Mouse (Mus musculus): ENCODE results near the gene Abl2. TPM values are rescaled to one million over a fixed set of nuclear protein-coding genes. Genes with fewer than 3 reads are reported as not detected.
"Not testable (repeated sequence)": the region's sequence is repeated elsewhere in the genome, so short reads cannot be mapped to it uniquely, and the experiment has no call there.

The Abl2 gene
- total and polyA plus RNA-seq, 3 experiments = 8.6 to 15.2 (median 14.7) TPM

DNA sequence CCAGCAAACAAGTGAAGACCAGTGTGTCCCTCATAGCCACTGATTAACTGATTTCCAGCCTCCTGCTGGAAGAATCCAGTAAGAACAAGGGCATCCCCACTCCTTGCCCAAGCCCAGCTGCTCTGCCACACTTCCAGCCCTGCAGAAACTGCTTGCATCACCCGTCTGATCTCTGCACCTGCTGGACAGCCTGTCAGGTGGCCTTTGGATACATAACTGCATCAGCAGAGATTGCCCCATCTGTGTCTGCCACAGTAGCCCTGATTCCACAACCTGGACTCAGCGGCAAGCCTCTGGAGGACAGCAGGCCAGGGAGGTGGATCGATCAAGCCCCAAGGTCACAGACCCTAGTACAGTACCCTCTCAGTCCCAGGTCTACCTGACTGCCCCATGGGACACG lies 98.9 kb downstream of the Abl2 start:
- Histone ChIP-seq H3K36me3 (replicated peaks) (peaks cover 48% of the 10 kb centered on the region), H3K4me1 (ENCODE audit: insufficient read depth, low read depth, low read length) (peaks cover 6% of the 10 kb centered on the region; the same call in 1 of the 2 replicates)

GRCm38 (mm10) chr1:156658676-156659075 lies 100.1 kb downstream of the Abl2 start:
- no peaks in the 10 kb centered on the region for H3K9me3 ChIP-seq (replicated peaks)
- H3K36me3 ChIP-seq (replicated peaks) = peaks cover 46% of the 10 kb centered on the region
- TF ChIP-seq GATA2 (IDR thresholded peaks at IDR 0.05; ENCODE audit: borderline replicate concordance, low read depth, low read length) (no peak), CTCF (IDR thresholded peaks at IDR 0.05; ENCODE audit: low read depth, low read length) (no peak), POLR2AphosphoS5 (IDR thresholded peaks at IDR 0.05; ENCODE audit: insufficient replicate concordance, low read depth, low read length) (no peak), TAL1 (conservative IDR thresholded peaks at IDR 0.05; ENCODE audit: low read depth, low read length) (no peak), GATA1 (IDR thresholded peaks at IDR 0.05; ENCODE audit: borderline replicate concordance, low read length) (no peak)
- DNase-seq (ENCODE audit: low spot score) (no peak), ATAC-seq (ENCODE audit: extremely low read depth, insufficient number of reproducible peaks, low FRiP score, poor library complexity, severe bottlenecking) (no peak)
- peaks cover 6% of the 10 kb centered on the region; the same call in 1 of the 2 replicates for H3K4me1 ChIP-seq (ENCODE audit: insufficient read depth, low read depth, low read length)
- H3K4me3 ChIP-seq (ENCODE audit: low read depth, low read length) = no peak overlapping the region
- H3K27me3 ChIP-seq (ENCODE audit: insufficient read depth, low read length) = peaks cover 5% of the 10 kb centered on the region; the same call in 1 of the 2 replicates

More for the DNA sequence above, 98.9 kb downstream of the Abl2 start:
- Histone ChIP-seq H3K27me3 (ENCODE audit: insufficient read depth, low read length) (no peaks in the 10 kb centered on the region; the same call in 1 of the 2 replicates), H3K4me3 (ENCODE audit: low read depth, low read length) (no peak overlapping the region), H3K9me3 (replicated peaks) (no peaks in the 10 kb centered on the region)
- DNase-seq (ENCODE audit: low spot score) = no peak
- no peak for ATAC-seq (ENCODE audit: extremely low read depth, insufficient number of reproducible peaks, low FRiP score, poor library complexity, severe bottlenecking)
- TF ChIP-seq CTCF (IDR thresholded peaks at IDR 0.05; ENCODE audit: low read depth, low read length) (no peak), TAL1 (conservative IDR thresholded peaks at IDR 0.05; ENCODE audit: low read depth, low read length) (no peak), GATA2 (IDR thresholded peaks at IDR 0.05; ENCODE audit: borderline replicate concordance, low read depth, low read length) (no peak), GATA1 (IDR thresholded peaks at IDR 0.05; ENCODE audit: borderline replicate concordance, low read length) (no peak)

DNA sequence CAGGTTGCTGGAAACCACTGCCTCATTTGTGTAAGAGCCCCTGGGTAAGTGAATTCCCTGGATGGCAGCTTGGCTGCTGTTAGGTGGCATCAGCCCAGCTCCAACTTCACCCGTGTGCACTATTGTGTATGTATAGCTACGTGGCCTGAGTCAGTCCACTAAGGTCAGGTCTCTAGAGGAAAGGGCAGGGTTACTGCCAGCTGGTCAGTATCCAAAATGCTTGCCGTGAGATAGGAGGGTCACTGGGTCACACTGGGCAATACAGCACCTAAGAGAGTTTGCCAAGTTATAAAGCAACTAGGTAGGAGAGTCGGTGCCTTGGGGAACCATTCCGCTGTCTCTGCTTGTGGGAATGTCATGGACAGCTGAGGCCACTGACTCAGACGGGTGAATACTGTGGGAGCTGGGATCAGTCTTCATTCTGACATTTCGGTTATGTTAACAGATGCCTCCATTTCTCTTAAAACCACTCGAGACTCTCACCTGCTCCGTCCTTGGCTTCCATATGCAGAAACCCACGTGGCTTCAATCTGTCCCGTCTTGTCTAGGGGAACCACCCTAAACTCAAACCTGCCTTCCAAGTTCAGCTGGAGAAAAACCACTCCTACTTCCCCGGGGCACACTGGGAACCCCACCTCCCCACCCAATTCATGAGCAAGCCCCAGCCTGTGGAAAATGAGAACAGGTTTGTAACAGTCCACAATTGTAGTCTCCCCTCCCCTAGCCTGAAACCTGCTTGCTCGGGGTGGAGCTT lies 101.5 kb downstream of the Abl2 start:
- no peak overlapping the region for H3K4me3 ChIP-seq (ENCODE audit: low read depth, low read length)
- peaks cover 37% of the 10 kb centered on the region for H3K36me3 ChIP-seq (replicated peaks)
- no peak for DNase-seq (ENCODE audit: low spot score)
- H3K4me1 ChIP-seq (ENCODE audit: insufficient read depth, low read depth, low read length) = peaks cover 6% of the 10 kb centered on the region; the same call in 1 of the 2 replicates
- H3K27me3 ChIP-seq (ENCODE audit: insufficient read depth, low read length) = peaks cover 5% of the 10 kb centered on the region; the same call in 1 of the 2 replicates
- H3K9me3 ChIP-seq (replicated peaks) = no peaks in the 10 kb centered on the region
- ATAC-seq (ENCODE audit: extremely low read depth, insufficient number of reproducible peaks, low FRiP score, poor library complexity, severe bottlenecking) = no peak
- TF ChIP-seq GATA1 (IDR thresholded peaks at IDR 0.05; ENCODE audit: borderline replicate concordance, low read length) = no peak
- no peak for TF ChIP-seq CTCF (IDR thresholded peaks at IDR 0.05; ENCODE audit: low read depth, low read length)
- no peak for TF ChIP-seq TAL1 (conservative IDR thresholded peaks at IDR 0.05; ENCODE audit: low read depth, low read length)
- no peak for TF ChIP-seq POLR2AphosphoS5 (IDR thresholded peaks at IDR 0.05; ENCODE audit: insufficient replicate concordance, low read depth, low read length)
- TF ChIP-seq GATA2 (IDR thresholded peaks at IDR 0.05; ENCODE audit: borderline replicate concordance, low read depth, low read length) = no peak

DNA sequence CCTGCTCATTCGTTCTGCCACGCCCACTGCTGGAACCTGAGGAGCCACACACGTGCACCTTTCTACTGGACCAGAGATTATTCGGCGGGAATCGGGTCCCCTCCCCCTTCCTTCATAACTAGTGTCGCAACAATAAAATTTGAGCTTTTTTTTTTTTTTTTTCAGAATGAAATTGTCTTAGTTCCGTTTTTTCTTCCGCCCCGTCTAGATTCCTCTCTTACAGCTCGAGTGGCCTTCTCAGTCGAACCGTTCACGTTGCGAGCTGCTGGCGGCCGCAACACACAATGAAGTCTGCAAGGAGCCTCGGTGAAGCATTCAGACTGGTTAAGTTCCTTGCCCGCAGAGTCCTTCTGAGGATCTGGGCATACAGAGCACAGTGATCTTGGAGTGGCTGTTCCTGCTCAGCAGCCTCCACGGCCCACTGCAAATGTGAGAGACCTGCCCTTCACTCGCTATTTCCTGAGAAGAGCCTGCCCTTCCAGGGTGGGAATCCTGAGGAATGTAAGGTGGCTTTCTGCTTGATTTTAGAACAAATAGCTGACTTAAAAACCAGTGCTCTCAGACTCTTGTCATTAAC lies 102.2 kb downstream of the Abl2 start:
- not testable (repeated sequence) for H3K27me3 ChIP-seq (ENCODE audit: insufficient read depth, low read length); DNase-seq (ENCODE audit: low spot score); ATAC-seq (ENCODE audit: extremely low read depth, insufficient number of reproducible peaks, low FRiP score, poor library complexity, severe bottlenecking); H3K4me1 ChIP-seq (ENCODE audit: insufficient read depth, low read depth, low read length); H3K4me3 ChIP-seq (ENCODE audit: low read depth, low read length); H3K9me3 ChIP-seq (replicated peaks)
- H3K36me3 ChIP-seq (replicated peaks) = peaks cover 30% of the 10 kb centered on the region

GRCm38 (mm10) chr1:156665777-156666176 lies 107.2 kb downstream of the Abl2 start:
- no peaks in the 10 kb centered on the region for H3K9me3 ChIP-seq (replicated peaks)
- H3K36me3 ChIP-seq (replicated peaks) = peaks cover 15% of the 10 kb centered on the region
- TF ChIP-seq GATA1 (IDR thresholded peaks at IDR 0.05; ENCODE audit: borderline replicate concordance, low read length) (no peak), GATA2 (IDR thresholded peaks at IDR 0.05; ENCODE audit: borderline replicate concordance, low read depth, low read length) (no peak), TAL1 (conservative IDR thresholded peaks at IDR 0.05; ENCODE audit: low read depth, low read length) (no peak), POLR2AphosphoS5 (IDR thresholded peaks at IDR 0.05; ENCODE audit: insufficient replicate concordance, low read depth, low read length) (no peak), CTCF (IDR thresholded peaks at IDR 0.05; ENCODE audit: low read depth, low read length) (no peak)
- peaks cover 16% of the 10 kb centered on the region; the same call in 1 of the 2 replicates for H3K27me3 ChIP-seq (ENCODE audit: insufficient read depth, low read length)
- ATAC-seq (ENCODE audit: extremely low read depth, insufficient number of reproducible peaks, low FRiP score, poor library complexity, severe bottlenecking) (no peak), DNase-seq (ENCODE audit: low spot score) (no peak)
- H3K4me3 ChIP-seq (ENCODE audit: low read depth, low read length) = no peak overlapping the region
- peaks cover 9% of the 10 kb centered on the region for H3K4me1 ChIP-seq (ENCODE audit: insufficient read depth, low read depth, low read length)

DNA sequence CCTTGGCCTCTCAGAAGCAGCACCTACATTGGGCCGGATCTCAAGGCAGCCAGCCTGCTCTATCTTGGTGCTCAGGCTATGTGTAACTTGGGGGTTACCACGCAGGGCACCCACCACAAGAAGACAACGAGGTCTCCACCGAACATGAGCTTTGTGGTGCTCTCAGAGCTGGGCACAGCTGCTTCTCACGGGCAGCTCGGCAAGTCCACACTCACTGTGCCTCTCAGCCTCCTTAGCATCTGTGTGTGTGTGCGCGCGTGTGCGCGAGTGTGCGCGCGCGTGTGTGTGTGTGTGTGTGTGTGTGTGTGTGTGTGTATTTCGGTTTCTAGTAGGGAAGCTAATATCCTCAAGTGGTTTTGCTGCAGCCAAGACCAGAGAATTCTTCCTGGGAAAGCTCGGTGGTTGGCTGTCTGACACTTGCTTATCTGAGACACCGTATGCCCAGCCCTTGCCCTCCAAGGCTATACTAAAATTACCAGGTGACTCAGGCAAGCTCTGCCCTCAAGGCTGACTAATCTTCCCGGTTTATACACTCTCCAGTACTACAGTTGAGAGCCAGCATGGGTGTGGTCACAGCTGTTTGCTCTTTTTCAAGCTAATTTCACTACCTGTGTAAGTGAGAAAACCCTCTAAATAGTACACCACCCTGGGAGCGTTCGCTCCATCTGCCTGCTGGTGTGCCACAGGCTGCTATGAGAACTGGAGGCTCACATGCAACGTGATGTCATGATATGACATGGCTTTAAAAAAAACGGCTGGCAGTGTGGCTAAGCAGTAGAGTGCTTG lies 108.7 kb downstream of the Abl2 start:
- no peak for TF ChIP-seq GATA1 (IDR thresholded peaks at IDR 0.05; ENCODE audit: borderline replicate concordance, low read length)
- TF ChIP-seq GATA2 (IDR thresholded peaks at IDR 0.05; ENCODE audit: borderline replicate concordance, low read depth, low read length) = no peak
- TF ChIP-seq TAL1 (conservative IDR thresholded peaks at IDR 0.05; ENCODE audit: low read depth, low read length) = no peak
- no peak for TF ChIP-seq CTCF (IDR thresholded peaks at IDR 0.05; ENCODE audit: low read depth, low read length)
- peaks cover 10% of the 10 kb centered on the region for H3K4me1 ChIP-seq (ENCODE audit: insufficient read depth, low read depth, low read length)
- peaks cover 13% of the 10 kb centered on the region for H3K36me3 ChIP-seq (replicated peaks)
- ATAC-seq (ENCODE audit: extremely low read depth, insufficient number of reproducible peaks, low FRiP score, poor library complexity, severe bottlenecking) (peak; percentile 40; the same call in 1 of the 2 replicates), DNase-seq (ENCODE audit: low spot score) (peak; percentile 18)
- no peak overlapping the region for H3K4me3 ChIP-seq (ENCODE audit: low read depth, low read length)
- H3K9me3 ChIP-seq (replicated peaks) = no peaks in the 10 kb centered on the region
- peaks cover 16% of the 10 kb centered on the region; the same call in 1 of the 2 replicates for H3K27me3 ChIP-seq (ENCODE audit: insufficient read depth, low read length)

Data from G1E (cell line).